Mouse (Mus musculus) right cerebral cortex, postnatal 25 days (tissue): Measurements from ENCODE around the gene Kmt2d.

Experiments used
- DNase-seq: peaks from one replicate; pipeline ENCODE4 v3.0.0; 2022

Gene Kmt2d

GRCm38 (mm10) chr15:98886667-98887387 lies 15.8 kb upstream of the Kmt2d start:
- no peak for DNase-seq

GRCm38 (mm10) chr15:98884106-98884505 lies 13.1 kb upstream of the Kmt2d start:
- DNase-seq = no peak

GRCm38 (mm10) chr15:98883661-98884060 lies 12.7 kb upstream of the Kmt2d start:
- no peak for DNase-seq

- DNase-seq = no peak
These were observed 10.6 kb upstream of the Kmt2d start for GRCm38 (mm10) chr15:98881656-98882008.

- DNase-seq = peak; percentile 86
These were observed 10.1 kb upstream of the Kmt2d start for GRCm38 (mm10) chr15:98880978-98881655.

- DNase-seq = no peak
These were observed 6.3 kb upstream of the Kmt2d start for GRCm38 (mm10) chr15:98877331-98877730.

GRCm38 (mm10) chr15:98871916-98872888 lies 1.2 kb upstream of the Kmt2d start:
- DNase-seq = peak; percentile 93

GRCm38 (mm10) chr15:98870179-98871069 lies 580 bp downstream of the Kmt2d start:
- no peak for DNase-seq

GRCm38 (mm10) chr15:98869342-98870178 lies 1.4 kb downstream of the Kmt2d start:
- DNase-seq = no peak

GRCm38 (mm10) chr15:98868346-98869063 lies 2.5 kb downstream of the Kmt2d start:
- DNase-seq = no peak

GRCm38 (mm10) chr15:98867321-98867720 lies 3.7 kb downstream of the Kmt2d start:
- DNase-seq = peak; percentile 48

GRCm38 (mm10) chr15:98866501-98866900 lies 4.5 kb downstream of the Kmt2d start:
- DNase-seq = no peak

GRCm38 (mm10) chr15:98865771-98866170 lies 5.2 kb downstream of the Kmt2d start:
- DNase-seq = no peak

GRCm38 (mm10) chr15:98864951-98865350 lies 6.1 kb downstream of the Kmt2d start:
- DNase-seq = no peak

- no peak for DNase-seq
These were observed 7.5 kb downstream of the Kmt2d start for GRCm38 (mm10) chr15:98863451-98863958.

- DNase-seq = no peak
These were observed 9.1 kb downstream of the Kmt2d start for GRCm38 (mm10) chr15:98861701-98862410.

GRCm38 (mm10) chr15:98860921-98861320 lies 10.1 kb downstream of the Kmt2d start:
- DNase-seq = no peak

GRCm38 (mm10) chr15:98859319-98860043 lies 11.5 kb downstream of the Kmt2d start:
- DNase-seq = no peak

- DNase-seq = no peak
These were observed 16.8 kb downstream of the Kmt2d start for GRCm38 (mm10) chr15:98854214-98854613.
